Mouse (Mus musculus) thymus, adult 2 months (tissue): ENCODE measurements around the gene Scn1a. TPM values are rescaled to one million over a fixed set of nuclear protein-coding genes. Genes with fewer than 3 reads are reported as not detected.

Experiments
- DNase-seq: peaks from one replicate; pipeline ENCODE4 v3.0.0; 2021
- H3K27ac ChIP-seq: fragments of 200-500 bp; 2 replicates; pipeline ENCODE4 v1.5.1; 2012; ENCODE audit warnings: low read length, control low read depth; ENCODE audit not compliant: control insufficient read depth, insufficient read depth
- H3K27me3 ChIP-seq: fragments of 200-500 bp; 2 replicates; pipeline ENCODE4 v1.6.1; 2012; ENCODE audit warnings: mild to moderate bottlenecking, low read length, moderate library complexity, mixed read lengths; ENCODE audit not compliant: control insufficient read depth, insufficient read depth
- H3K36me3 ChIP-seq: fragments of 200-500 bp; 2 replicates; pipeline ENCODE4 v1.6.1; 2012; ENCODE audit warnings: mild to moderate bottlenecking, low read length, moderate library complexity; ENCODE audit not compliant: control insufficient read depth, insufficient read depth
- H3K4me1 ChIP-seq: fragments of 200-500 bp; replicated peaks from 2 replicates; pipeline ENCODE4 v1.6.1; 2012; ENCODE audit warnings: low read length; ENCODE audit not compliant: control insufficient read depth, insufficient read depth
- H3K4me3 ChIP-seq: fragments of 200-500 bp; 2 replicates; pipeline ENCODE4 v1.5.1; 2012; ENCODE audit warnings: mild to moderate bottlenecking, low read length, control low read depth, moderate library complexity; ENCODE audit not compliant: control insufficient read depth, insufficient read depth
- CTCF ChIP-seq: fragments of 200-500 bp; IDR thresholded peaks from 2 replicates; pipeline ENCODE4 v1.5.1; 2012; ENCODE audit warnings: mild to moderate bottlenecking, control low read depth, low read length, moderate library complexity, borderline replicate concordance; ENCODE audit not compliant: control insufficient read depth, poor library complexity, insufficient read depth; ENCODE audit errors: extremely low read depth
- POLR2A ChIP-seq: fragments of 200-500 bp; IDR thresholded peaks from 2 replicates; pipeline ENCODE4 v1.6.1; 2012; ENCODE audit warnings: mild to moderate bottlenecking, low read length, control low read depth, moderate library complexity; ENCODE audit not compliant: control insufficient read depth, poor library complexity, insufficient read depth; ENCODE audit errors: extremely low read depth
- WGBS: fragments of 180-500 bp; shearing (Covaris S2); methylation state at CpG from one replicate; pipeline ENCODE4 v1.1.7; 2018; 5-methylcytosine and 5-hydroxymethylcytosine counted together
- polyA plus RNA-seq: library from polyadenylated mRNA; depleted of rRNA; stranded (reverse); fragments of >200 nt; gene quantifications from 2 replicates; pipeline ENCODE4 v1.2.3, GENCODE M21; 2012; rRNA removed

Scn1a gene
- 0.56 and 0.86 TPM in 2 replicates for polyA plus RNA-seq

- no peak within 1 kb of the TSS for H3K4me3 ChIP-seq
These were observed at the start of gene Scn1a for GRCm38 (mm10) chr2:66440711-66441110. Gene Scn1a (minus strand): TSS chr2:66440840.

GRCm38 (mm10) chr2:66478395-66478794, 37.8 kb upstream of the Scn1a start:
- no peak for TF ChIP-seq CTCF
- TF ChIP-seq POLR2A, result no peak
- Histone ChIP-seq H3K36me3 (no peaks in the 10 kb centered on the region), H3K4me1 (no peaks in the 10 kb centered on the region), H3K27ac (no peak overlapping the region), H3K4me3 (no peak overlapping the region), H3K27me3 (no peaks in the 10 kb centered on the region)
- 80% methylated on average over 2 of the region's 2 CpGs for WGBS
- DNase-seq, result no peak

More at GRCm38 (mm10) chr2:66440711-66441110, at the start of gene Scn1a:
- WGBS, result 13% methylated on average over 7 of the region's 7 CpGs
- H3K27ac ChIP-seq, result no peak within 1 kb of the TSS
- H3K27me3 ChIP-seq, result no peaks in the 10 kb centered on the region
- H3K36me3 ChIP-seq, result no peaks in the 10 kb centered on the region
- no peaks in the 10 kb centered on the region for H3K4me1 ChIP-seq
- DNase-seq, result no peak
- no peak for TF ChIP-seq POLR2A
- TF ChIP-seq CTCF, result no peak

GRCm38 (mm10) chr2:66473181-66473822, 32.7 kb upstream of the Scn1a start:
- Histone ChIP-seq H3K27me3 (no peaks in the 10 kb centered on the region), H3K36me3 (no peaks in the 10 kb centered on the region), H3K4me1 (no peaks in the 10 kb centered on the region), H3K4me3 (no peak overlapping the region), H3K27ac (no peak overlapping the region)
- no peak for TF ChIP-seq CTCF
- TF ChIP-seq POLR2A, result no peak
- no peak for DNase-seq
- WGBS, result 45% methylated on average over 3 of the region's 3 CpGs

- H3K27ac ChIP-seq, result no peak overlapping the region
- no peaks in the 10 kb centered on the region for H3K27me3 ChIP-seq
- no peak overlapping the region for H3K4me3 ChIP-seq
- whole genome bisulfite sequencing, result 92% methylated on average over 3 of the region's 3 CpGs
- DNase-seq, result no peak
- no peaks in the 10 kb centered on the region for H3K36me3 ChIP-seq
- no peaks in the 10 kb centered on the region for H3K4me1 ChIP-seq
- TF ChIP-seq POLR2A, result no peak
- no peak for TF ChIP-seq CTCF
These were observed 24.8 kb upstream of the Scn1a start for GRCm38 (mm10) chr2:66465484-66465883.

GRCm38 (mm10) chr2:66464874-66465458, 24.3 kb upstream of the Scn1a start:
- TF ChIP-seq CTCF, result no peak
- TF ChIP-seq POLR2A, result no peak
- 88% methylated on average over 2 of the region's 2 CpGs for WGBS
- no peaks in the 10 kb centered on the region for H3K36me3 ChIP-seq
- no peak for DNase-seq
- no peak overlapping the region for H3K27ac ChIP-seq
- no peaks in the 10 kb centered on the region for H3K27me3 ChIP-seq
- no peaks in the 10 kb centered on the region for H3K4me1 ChIP-seq
- H3K4me3 ChIP-seq, result no peak overlapping the region

GRCm38 (mm10) chr2:66463916-66464315, 23.3 kb upstream of the Scn1a start:
- no peaks in the 10 kb centered on the region for H3K4me1 ChIP-seq

GRCm38 (mm10) chr2:66462458-66462857, 21.8 kb upstream of the Scn1a start:
- Histone ChIP-seq H3K4me3 (no peak overlapping the region), H3K4me1 (no peaks in the 10 kb centered on the region), H3K27me3 (no peaks in the 10 kb centered on the region), H3K36me3 (no peaks in the 10 kb centered on the region), H3K27ac (no peak overlapping the region)
- DNase-seq, result no peak
- WGBS, result 92% methylated on average over 1 of the region's 1 CpGs
- TF ChIP-seq POLR2A (no peak), CTCF (no peak)

More at GRCm38 (mm10) chr2:66463916-66464315, 23.3 kb upstream of the Scn1a start:
- no peak for DNase-seq
- WGBS, result 90% methylated on average over 6 of the region's 6 CpGs
- no peak overlapping the region for H3K4me3 ChIP-seq
- no peak overlapping the region for H3K27ac ChIP-seq
- TF ChIP-seq CTCF (no peak), POLR2A (no peak)
- H3K27me3 ChIP-seq, result no peaks in the 10 kb centered on the region
- no peaks in the 10 kb centered on the region for H3K36me3 ChIP-seq
